Mouse (Mus musculus) embryo, embryonic 10 days (tissue): ENCODE measurements around the gene Irf4.
A peak's percentile ranks its signal among the peaks of the same experiment; 100 is the strongest.

ENCODE experiments used
- DNase-seq: peaks from one replicate; pipeline ENCODE4 v3.0.0-alpha.2; 2015; ENCODE audit warnings: low spot score

Irf4 gene

GRCm38 (mm10) chr13:30749021-30749556, at the start of gene Irf4:
Gene Irf4 (plus strand): TSS chr13:30749226.
- peak; percentile 44 for DNase-seq

- DNase-seq = no peak
These were observed 46.3 kb upstream of the Irf4 start for GRCm38 (mm10) chr13:30702695-30703094.

GRCm38 (mm10) chr13:30704246-30705095, 44.6 kb upstream of the Irf4 start:
- DNase-seq = no peak

- no peak for DNase-seq
These were observed 38.0 kb upstream of the Irf4 start for GRCm38 (mm10) chr13:30711066-30711465.

GRCm38 (mm10) chr13:30711711-30712110, 37.3 kb upstream of the Irf4 start:
- no peak for DNase-seq

GRCm38 (mm10) chr13:30712280-30712679, 36.7 kb upstream of the Irf4 start:
- DNase-seq = no peak

- no peak for DNase-seq
These were observed 35.4 kb upstream of the Irf4 start for GRCm38 (mm10) chr13:30713621-30714020.

- DNase-seq = no peak
These were observed 34.5 kb upstream of the Irf4 start for GRCm38 (mm10) chr13:30714552-30714951.

- DNase-seq = no peak
These were observed 34.0 kb upstream of the Irf4 start for GRCm38 (mm10) chr13:30715060-30715459.

GRCm38 (mm10) chr13:30715573-30715972, 33.5 kb upstream of the Irf4 start:
- DNase-seq = no peak

GRCm38 (mm10) chr13:30716611-30717010, 32.4 kb upstream of the Irf4 start:
- no peak for DNase-seq

GRCm38 (mm10) chr13:30722601-30723000, 26.4 kb upstream of the Irf4 start:
- peak; percentile 71 for DNase-seq

GRCm38 (mm10) chr13:30723258-30723657, 25.8 kb upstream of the Irf4 start:
- DNase-seq = no peak

- no peak for DNase-seq
These were observed 25.2 kb upstream of the Irf4 start for GRCm38 (mm10) chr13:30723858-30724257.

- DNase-seq = no peak
These were observed 24.2 kb upstream of the Irf4 start for GRCm38 (mm10) chr13:30724691-30725271.

- no peak for DNase-seq
These were observed 22.1 kb upstream of the Irf4 start for GRCm38 (mm10) chr13:30726879-30727278.

GRCm38 (mm10) chr13:30728155-30728554, 20.9 kb upstream of the Irf4 start:
- no peak for DNase-seq

GRCm38 (mm10) chr13:30729245-30729644, 19.8 kb upstream of the Irf4 start:
- no peak for DNase-seq

GRCm38 (mm10) chr13:30730104-30730793, 18.8 kb upstream of the Irf4 start:
- DNase-seq = no peak

- no peak for DNase-seq
These were observed 16.1 kb upstream of the Irf4 start for GRCm38 (mm10) chr13:30732709-30733445.

- DNase-seq = no peak
These were observed 12.3 kb upstream of the Irf4 start for GRCm38 (mm10) chr13:30736721-30737120.

- DNase-seq = no peak
These were observed 11.8 kb upstream of the Irf4 start for GRCm38 (mm10) chr13:30737257-30737656.
